Mouse (Mus musculus) MEL (cell line): ENCODE results near the gene Dusp13.

Experiments
- CTCF ChIP-seq, 3 experiments: IDR thresholded peaks in 2 of 3; conservative IDR thresholded peaks in 1 of 3; 2 replicates each; pipeline ENCODE4 v1.5.1; 2011 to 2012; ENCODE audit warnings: low read length in 3 of 3, low read depth in 2 of 3, mild to moderate bottlenecking in 2 of 3, improper control_type of control experiment in 1 of 3, inconsistent platforms in 1 of 3, mixed read lengths in 1 of 3, moderate library complexity in 1 of 3; ENCODE audit not compliant: control insufficient read depth in 1 of 3, insufficient read depth in 1 of 3, poor library complexity in 1 of 3, severe bottlenecking in 1 of 3
- ETS1 ChIP-seq: IDR thresholded peaks from 2 replicates; pipeline ENCODE4 v1.6.1; 2012; ENCODE audit warnings: low read depth, mild to moderate bottlenecking, inconsistent platforms, low read length, improper control_type of control experiment, moderate library complexity
- JUND ChIP-seq: IDR thresholded peaks from 2 replicates; pipeline ENCODE4 v1.6.1; 2011; ENCODE audit warnings: low read depth, mild to moderate bottlenecking, improper control_type of control experiment, low read length
- POLR2A ChIP-seq, 2 experiments: IDR thresholded peaks; 2 replicates each; pipeline ENCODE4 v1.6.1; 2011 to 2012; ENCODE audit warnings: low read length in 2 of 2, mild to moderate bottlenecking in 2 of 2, control low read depth in 1 of 2, improper control_type of control experiment in 1 of 2, low read depth in 1 of 2, moderate library complexity in 1 of 2; ENCODE audit not compliant: control insufficient read depth in 1 of 2, insufficient read depth in 1 of 2, poor library complexity in 1 of 2
- TAL1 ChIP-seq: IDR thresholded peaks from 2 replicates; pipeline ENCODE4 v1.6.1; 2012; ENCODE audit warnings: mild to moderate bottlenecking, inconsistent platforms, low read length, moderate library complexity, mixed read lengths
- USF1 ChIP-seq: IDR thresholded peaks from 2 replicates; pipeline ENCODE4 v1.6.1; 2014; ENCODE audit warnings: low read depth, mild to moderate bottlenecking, inconsistent platforms, low read length, improper control_type of control experiment, moderate library complexity
- ZMIZ1 ChIP-seq: IDR thresholded peaks from 2 replicates; pipeline ENCODE4 v1.6.1; 2012; ENCODE audit warnings: low read depth, mild to moderate bottlenecking, inconsistent platforms, low read length, improper control_type of control experiment, moderate library complexity

DNA sequence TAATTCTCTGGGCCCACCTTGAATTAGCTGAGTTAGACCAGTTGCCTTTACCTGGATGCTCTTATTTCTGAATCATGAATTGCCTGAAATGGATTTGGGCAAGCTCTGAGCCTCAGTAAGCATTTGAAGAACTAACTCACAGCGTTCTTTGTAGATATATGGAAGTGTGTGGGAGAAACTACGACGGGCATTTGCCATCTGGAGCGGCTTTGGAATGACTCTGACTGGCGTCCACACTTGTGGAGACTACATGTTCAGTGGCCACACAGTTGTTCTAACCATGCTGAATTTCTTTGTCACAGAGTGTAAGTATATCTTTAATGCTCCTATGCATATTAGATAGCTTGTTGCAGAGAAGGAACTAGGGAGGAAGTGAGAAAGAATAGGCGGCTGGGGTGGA, 41.3 kb upstream of the Dusp13 start:
- TF ChIP-seq ETS1 (no peak), USF1 (no peak), ZMIZ1 (no peak), CTCF (IDR thresholded peaks at IDR 0.05 in 2 of 3, conservative IDR thresholded peaks at IDR 0.05 in 1 of 3; ENCODE audit: control insufficient read depth in 1 of 3, insufficient read depth in 1 of 3, low read depth in 2 of 3, low read length in 3 of 3, poor library complexity in 1 of 3, severe bottlenecking in 1 of 3) (no peak), POLR2A (IDR thresholded peaks at IDR 0.05; ENCODE audit: control insufficient read depth in 1 of 2, insufficient read depth in 1 of 2, low read depth in 1 of 2, low read length in 2 of 2, poor library complexity in 1 of 2) (no peak), TAL1 (no peak), JUND (no peak)
